ENCODE assay signal across 8 mouse cellular contexts in genomic region chr8:105265128-105265527, GRCm38 (mm10). TPM values are rescaled to one million over a fixed set of nuclear protein-coding genes. Genes with fewer than 3 reads are reported as not detected.
DNase-seq lines count a peak whose midpoint lies in the region; ATAC-seq and TF ChIP-seq lines count a peak whose summit lies in the region.

No protein-coding gene starts in this region.

- no peak overlapping the region for H3K9ac ChIP-seq in hindbrain, embryonic 11.5 days (ENCODE audit: low read depth, low read length)
- peak overlapping the region; percentile 75 for H3K9ac ChIP-seq in liver, embryonic 11.5 days (ENCODE audit: low read depth, low read length)

- H3K4me2 ChIP-seq in hindbrain, embryonic 11.5 days (replicated peaks; ENCODE audit: low read depth, low read length): 0 out of 2 replicates have a peak overlapping the region, but pooled peaks have one; percentile 81
- peak overlapping the region; percentile 81 for H3K4me2 ChIP-seq in liver, embryonic 11.5 days
- H3K4me2 ChIP-seq in myocyte (ENCODE audit: low read depth): peak overlapping the region; percentile 72

- WGBS in hindbrain, embryonic 11.5 days: 15% methylated on average over 10 of the region's 10 CpGs
- WGBS in liver, embryonic 11.5 days: 13% methylated on average over 10 of the region's 10 CpGs

- peaks cover 8% of the 10 kb centered on the region; the same call in 1 of the 2 replicates for H3K4me1 ChIP-seq in hindbrain, embryonic 11.5 days (replicated peaks; ENCODE audit: control insufficient read depth, insufficient read depth, low read length)
- peaks cover 35% of the 10 kb centered on the region for H3K4me1 ChIP-seq in liver, embryonic 11.5 days (replicated peaks; ENCODE audit: control insufficient read depth, insufficient read depth, low read length)

- peak; percentile 31 for DNase-seq in cerebellum, adult 9-11 months
- no peak for DNase-seq in cerebellum, postnatal 36 days
- DNase-seq in T-cell, adult 2 months (ENCODE audit: low spot score): peak; percentile 76
- DNase-seq in hindbrain, embryonic 11.5 days (ENCODE audit: low spot score): peak; percentile 23
- no peak for DNase-seq in liver, embryonic 11.5 days (ENCODE audit: low spot score)
- DNase-seq in layer of hippocampus, postnatal 10 days (ENCODE audit: low spot score in 2 of 2): no peak
- no peak for DNase-seq in gastrocnemius, postnatal 10 days

- peak overlapping the region; percentile 19 for H3ac ChIP-seq in myocyte (ENCODE audit: control insufficient read depth, insufficient read length)

- peaks cover 4% of the 10 kb centered on the region for H3K79me2 ChIP-seq in myocyte (ENCODE audit: control insufficient read depth, insufficient read depth)

- peaks cover 81% of the 10 kb centered on the region for H3K27me3 ChIP-seq in hindbrain, embryonic 11.5 days (ENCODE audit: control insufficient read depth, insufficient read depth, low read length)
- peaks cover 49% of the 10 kb centered on the region for H3K27me3 ChIP-seq in liver, embryonic 11.5 days (replicated peaks; ENCODE audit: control insufficient read depth, insufficient read depth, low read length)
- no peaks in the 10 kb centered on the region for H3K27me3 ChIP-seq in myocyte (ENCODE audit: control insufficient read depth, insufficient read depth, insufficient read length)

- peak; percentile 24 for TF ChIP-seq POLR2A in myocyte (IDR thresholded peaks at IDR 0.05; ENCODE audit: insufficient read length, low read depth)

- H3K9me3 ChIP-seq in hindbrain, embryonic 11.5 days (ENCODE audit: control insufficient read depth, low read length): no peaks in the 10 kb centered on the region
- peaks cover 6% of the 10 kb centered on the region; the same call in 1 of the 2 replicates for H3K9me3 ChIP-seq in liver, embryonic 11.5 days (ENCODE audit: control insufficient read depth, low read length)

- H3K4me3 ChIP-seq in hindbrain, embryonic 11.5 days (ENCODE audit: low read depth, low read length): peak overlapping the region; percentile 60; the same call in 1 of the 2 replicates
- peak overlapping the region; percentile 64 for H3K4me3 ChIP-seq in liver, embryonic 11.5 days (ENCODE audit: low read depth, low read length)
- peak overlapping the region; percentile 62 for H3K4me3 ChIP-seq in myocyte

- no peaks in the 10 kb centered on the region for H3K36me3 ChIP-seq in hindbrain, embryonic 11.5 days (ENCODE audit: control insufficient read depth, insufficient read depth, low read length)
- no peaks in the 10 kb centered on the region for H3K36me3 ChIP-seq in liver, embryonic 11.5 days (ENCODE audit: control insufficient read depth, insufficient read depth, low read length)
- H3K36me3 ChIP-seq in myocyte (ENCODE audit: control insufficient read depth, insufficient read depth): no peaks in the 10 kb centered on the region

- H3K27ac ChIP-seq in hindbrain, embryonic 11.5 days (ENCODE audit: low read depth, low read length): no peak overlapping the region
- H3K27ac ChIP-seq in liver, embryonic 11.5 days (ENCODE audit: low read depth, low read length): no peak overlapping the region

- ATAC-seq in hindbrain, embryonic 11.5 days (ENCODE audit: low FRiP score): no peak
- ATAC-seq in liver, embryonic 11.5 days (replicated peaks; ENCODE audit: low FRiP score): 0 out of 2 replicates have a peak, but pooled peaks have one; percentile 24

TF ChIP-seq in myocyte, 11 proteins besides CTCF, POLR2A, EP300 and RAD21:
- TF ChIP-seq MYOD1 (IDR thresholded peaks at IDR 0.05; ENCODE audit: control insufficient read depth in 1 of 3, insufficient read length in 2 of 3, low read depth in 2 of 3) (no peak), REST (IDR thresholded peaks at IDR 0.05; ENCODE audit: insufficient read depth, insufficient read length) (no peak), MYOG (IDR thresholded peaks at IDR 0.05; ENCODE audit: control insufficient read depth in 1 of 3, insufficient read depth in 1 of 3, insufficient read length in 2 of 3, low read depth in 2 of 3) (no peak), TCF3 (IDR thresholded peaks at IDR 0.05; ENCODE audit: insufficient read length, low read depth) (no peak), USF1 (IDR thresholded peaks at IDR 0.05; ENCODE audit: low read depth) (no peak), POLR2AphosphoS2 (IDR thresholded peaks at IDR 0.05; ENCODE audit: insufficient read length, low read depth) (no peak), TCF12 (IDR thresholded peaks at IDR 0.05; ENCODE audit: insufficient read depth, poor library complexity, severe bottlenecking) (no peak), CEBPB (IDR thresholded peaks at IDR 0.05; ENCODE audit: insufficient read depth, poor library complexity, severe bottlenecking) (no peak), E2F4 (IDR thresholded peaks at IDR 0.05; ENCODE audit: insufficient read depth) (no peak), SRF (IDR thresholded peaks at IDR 0.05; ENCODE audit: control insufficient read depth, insufficient read length, low read depth) (no peak), MAX (IDR thresholded peaks at IDR 0.05; ENCODE audit: low read depth) (no peak)

RNA-seq across cellular contexts. Expression of gene Fbxl8, which starts 0.7 kb away (rescaled TPM):
- 0.78 and 1.4 TPM in 2 replicates for polyA plus RNA-seq in hindbrain, embryonic 11.5 days (2014; fragmentation: Nextera tagmentation; extraction: Ambion mirVana)
- polyA plus RNA-seq in liver, embryonic 11.5 days (2014; fragmentation: Nextera tagmentation; extraction: Ambion mirVana): 2.0 and 2.4 TPM in 2 replicates
- polyA plus RNA-seq in myocyte (2012; fragmentation: generic; extraction: Trizol): 10.5 TPM
- under 1 TPM; 0.45 to 0.87 TPM for total RNA-seq in layer of hippocampus, postnatal 10 days (2021)
- total RNA-seq in gastrocnemius, postnatal 10 days (2021): 1 to 10 TPM in 1 of 2 experiments, under 1 TPM in 1; 0.85 to 1.6 TPM

RNA-seq across cellular contexts. Expression of gene Tradd, which starts 0.7 kb away (rescaled TPM):
- polyA plus RNA-seq in hindbrain, embryonic 11.5 days (2014; fragmentation: Nextera tagmentation; extraction: Ambion mirVana): 13.5 and 14.3 TPM in 2 replicates
- 23.1 and 23.2 TPM in 2 replicates for polyA plus RNA-seq in liver, embryonic 11.5 days (2014; fragmentation: Nextera tagmentation; extraction: Ambion mirVana)
- 27.0 TPM for polyA plus RNA-seq in myocyte (2012; fragmentation: generic; extraction: Trizol)
- 1 to 10 TPM; 6.5 to 8.9 TPM for total RNA-seq in layer of hippocampus, postnatal 10 days (2021)
- 1 to 10 TPM; 3.3 to 4.4 TPM for total RNA-seq in gastrocnemius, postnatal 10 days (2021)

RNA-seq across cellular contexts. Expression of gene Hsf4, which starts 4.5 kb away (rescaled TPM):
- 0.21 and 0.52 TPM in 2 replicates for polyA plus RNA-seq in hindbrain, embryonic 11.5 days (2014; fragmentation: Nextera tagmentation; extraction: Ambion mirVana)
- 0.19 TPM in 1 of 2 replicates, not detected in the other for polyA plus RNA-seq in liver, embryonic 11.5 days (2014; fragmentation: Nextera tagmentation; extraction: Ambion mirVana)
- polyA plus RNA-seq in myocyte (2012; fragmentation: generic; extraction: Trizol): 5.8 TPM
- total RNA-seq in layer of hippocampus, postnatal 10 days (2021): under 1 TPM; 0.57 to 0.83 TPM
- total RNA-seq in gastrocnemius, postnatal 10 days (2021): under 1 TPM; 0.42 to 0.70 TPM

RNA-seq across cellular contexts. Expression of gene B3gnt9, which starts 10.2 kb away (rescaled TPM):
- 4.2 and 6.3 TPM in 2 replicates for polyA plus RNA-seq in hindbrain, embryonic 11.5 days (2014; fragmentation: Nextera tagmentation; extraction: Ambion mirVana)
- polyA plus RNA-seq in liver, embryonic 11.5 days (2014; fragmentation: Nextera tagmentation; extraction: Ambion mirVana): 4.2 and 4.4 TPM in 2 replicates
- polyA plus RNA-seq in myocyte (2012; fragmentation: generic; extraction: Trizol): 6.2 TPM
- total RNA-seq in layer of hippocampus, postnatal 10 days (2021): 1 to 10 TPM; 3.4 to 4.2 TPM
- 1 to 10 TPM; 8.6 to 9.9 TPM for total RNA-seq in gastrocnemius, postnatal 10 days (2021)

RNA-seq across cellular contexts. Expression of gene Nol3, which starts 10.8 kb away (rescaled TPM):
- polyA plus RNA-seq in hindbrain, embryonic 11.5 days (2014; fragmentation: Nextera tagmentation; extraction: Ambion mirVana): 2.7 and 3.1 TPM in 2 replicates
- 0.14 and 0.51 TPM in 2 replicates for polyA plus RNA-seq in liver, embryonic 11.5 days (2014; fragmentation: Nextera tagmentation; extraction: Ambion mirVana)
- polyA plus RNA-seq in myocyte (2012; fragmentation: generic; extraction: Trizol): 23.2 TPM
- total RNA-seq in layer of hippocampus, postnatal 10 days (2021): 1 to 10 TPM; 3.6 to 3.7 TPM
- total RNA-seq in gastrocnemius, postnatal 10 days (2021): 10 to 100 TPM; 22.3 to 22.8 TPM

Comparison
In these comparisons a context has a peak if more than half of its experiments do, and no peak if none do; other contexts are left out.
1. DNase-seq: peak in cerebellum, adult 9-11 months (single experiment), T-cell, adult 2 months (single experiment) and hindbrain, embryonic 11.5 days (single experiment); none in cerebellum, postnatal 36 days (0 of 2), liver, embryonic 11.5 days (single experiment), layer of hippocampus, postnatal 10 days (0 of 2) and gastrocnemius, postnatal 10 days (single experiment).
2. Peak in every context shown above with its lines, with median percentiles within 50 percentile points of each other: H3K4me2 ChIP-seq and H3K4me3 ChIP-seq.